Mouse (Mus musculus) E14TG2a.4 (cell line): Measurements from ENCODE around the gene Eva1a.
A peak's percentile ranks its signal among the peaks of the same experiment; 100 is the strongest.

Experiments
- H3K27me3 ChIP-seq: 2 replicates; pipeline ENCODE4 v1.6.1; 2014; ENCODE audit warnings: low read length, control low read depth; ENCODE audit not compliant: insufficient read depth
- H3K36me3 ChIP-seq: 2 replicates; pipeline ENCODE4 v1.6.1; 2014; ENCODE audit warnings: low read length, control low read depth; ENCODE audit not compliant: insufficient read depth
- H3K4me1 ChIP-seq: replicated peaks from 2 replicates; pipeline ENCODE4 v1.6.1; 2014; ENCODE audit warnings: low read depth, low read length, control low read depth
- H3K4me3 ChIP-seq: replicated peaks from 2 replicates; pipeline ENCODE4 v1.5.1; 2014; ENCODE audit warnings: mild to moderate bottlenecking, low read length
- H3K9me3 ChIP-seq: 2 replicates; pipeline ENCODE4 v1.6.1; 2014; ENCODE audit warnings: low read length, control low read depth
- CTCF ChIP-seq: conservative IDR thresholded peaks from 2 replicates; pipeline ENCODE4 v1.5.1; 2014; ENCODE audit warnings: low read length
- NANOG ChIP-seq: IDR thresholded peaks from 2 replicates; pipeline ENCODE4 v1.6.1; 2014; ENCODE audit warnings: borderline replicate concordance, low read length, mixed read lengths
- POU5F1 ChIP-seq: IDR thresholded peaks from 2 replicates; pipeline ENCODE4 v1.6.1; 2014; ENCODE audit warnings: low read length, borderline replicate concordance

Eva1a gene

DNA sequence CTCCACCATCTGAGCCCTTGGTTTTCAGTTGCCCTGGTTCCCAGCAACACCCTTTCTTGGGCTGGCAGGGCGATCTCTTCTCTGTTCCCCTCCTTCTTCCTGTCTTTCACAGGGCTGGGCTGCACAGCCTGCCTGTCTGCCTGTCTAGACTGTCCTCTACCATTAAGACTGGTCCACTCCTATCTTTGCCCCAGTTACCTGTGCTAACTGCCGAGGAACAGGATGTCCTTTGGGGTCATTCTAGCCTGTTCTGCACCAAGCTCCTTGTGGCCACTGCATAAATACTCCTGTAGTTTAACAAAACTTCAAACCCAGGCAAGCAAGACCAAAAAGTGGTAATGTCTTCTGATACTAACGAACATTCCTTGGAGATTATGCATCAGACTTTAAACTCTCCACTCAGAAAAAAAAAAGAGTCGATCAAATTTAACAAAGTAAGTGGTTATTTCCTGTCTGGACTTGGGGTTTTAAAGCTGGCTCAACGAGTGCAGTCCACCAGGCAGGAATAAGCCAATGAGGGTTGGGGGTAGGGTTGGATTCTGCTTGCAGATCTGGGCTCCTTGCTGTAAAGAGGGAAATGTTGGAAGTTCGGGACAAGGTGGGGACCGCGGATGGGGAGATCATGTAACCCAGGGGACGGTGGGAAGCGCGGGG is at the start of gene Eva1a:
Gene Eva1a (plus strand): TSS at position 210 of the 654 bp plus-strand sequence.
- Histone ChIP-seq H3K4me1 (peaks cover 49% of the 10 kb centered on the region), H3K4me3 (peak within 1 kb of the TSS; percentile 82), H3K36me3 (no peaks in the 10 kb centered on the region), H3K9me3 (no peaks in the 10 kb centered on the region), H3K27me3 (peaks cover 60% of the 10 kb centered on the region)
- TF ChIP-seq CTCF (no peak), NANOG (no peak), POU5F1 (no peak)

DNA sequence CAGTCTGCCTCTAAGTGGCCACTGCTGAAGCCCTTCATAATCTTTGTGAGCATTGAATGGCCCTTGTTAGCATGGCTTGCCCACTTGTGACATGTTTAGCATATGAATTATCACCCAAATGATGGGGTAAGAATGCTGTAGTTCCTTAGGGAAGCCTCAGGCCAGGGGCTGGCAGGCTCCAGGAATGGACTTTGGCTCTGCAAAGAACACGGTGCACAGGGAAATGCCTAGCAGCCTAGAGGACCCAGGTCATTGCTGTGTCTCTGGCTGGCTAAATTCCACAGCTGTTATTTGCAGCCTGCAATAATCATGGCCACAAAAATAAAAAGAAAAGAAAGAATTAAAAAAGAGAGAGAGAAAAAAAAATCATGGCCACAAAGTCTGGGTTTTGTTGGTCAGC is 28.5 kb upstream of the Eva1a start:
- Histone ChIP-seq H3K4me3 (no peak overlapping the region), H3K27me3 (no peaks in the 10 kb centered on the region), H3K9me3 (no peaks in the 10 kb centered on the region), H3K36me3 (no peaks in the 10 kb centered on the region), H3K4me1 (no peaks in the 10 kb centered on the region)
- TF ChIP-seq POU5F1 = no peak
- no peak for TF ChIP-seq CTCF
- no peak for TF ChIP-seq NANOG

DNA sequence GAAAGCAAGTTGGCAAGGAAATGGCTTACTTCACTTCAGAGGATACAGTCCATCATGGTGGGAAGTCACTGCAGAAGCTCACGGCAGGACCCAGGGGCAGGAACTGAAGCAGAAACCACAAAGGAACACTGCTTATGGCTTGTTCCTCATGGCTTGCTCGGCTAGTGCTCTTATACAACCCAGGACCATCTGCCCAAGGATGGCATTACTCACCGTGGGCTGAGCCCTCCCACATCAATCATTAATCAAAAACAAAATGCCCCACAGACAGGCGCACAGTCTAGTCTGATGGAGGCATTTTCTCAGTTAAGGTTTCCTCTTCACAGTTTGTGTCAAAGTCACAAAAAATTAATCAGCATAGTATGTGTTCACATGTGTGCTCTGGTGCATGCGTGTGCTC is 19.8 kb upstream of the Eva1a start:
- Histone ChIP-seq H3K4me3 (no peak overlapping the region), H3K27me3 (no peaks in the 10 kb centered on the region), H3K36me3 (no peaks in the 10 kb centered on the region), H3K9me3 (no peaks in the 10 kb centered on the region), H3K4me1 (no peaks in the 10 kb centered on the region)
- no peak for TF ChIP-seq POU5F1
- no peak for TF ChIP-seq CTCF
- no peak for TF ChIP-seq NANOG

DNA sequence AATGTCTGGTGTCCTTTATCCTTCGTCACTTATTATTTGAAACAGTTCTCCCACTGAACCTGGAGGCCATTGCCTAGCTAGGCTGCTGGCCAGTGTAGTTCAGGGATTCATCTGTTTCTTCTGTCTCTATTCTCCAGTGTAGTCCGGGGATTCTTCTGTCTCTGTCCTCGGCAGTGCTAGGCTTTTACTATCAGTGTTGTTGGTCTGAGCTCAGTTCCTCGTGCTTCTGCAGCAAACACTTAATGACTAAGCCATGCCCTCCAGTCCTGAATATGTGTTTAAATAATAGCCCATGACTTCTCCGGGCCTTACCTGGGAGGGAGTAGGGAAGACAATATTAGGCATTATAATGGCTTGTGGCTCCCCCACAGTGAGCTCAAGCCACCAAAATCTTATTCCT is 19.3 kb upstream of the Eva1a start:
- Histone ChIP-seq H3K36me3 (no peaks in the 10 kb centered on the region), H3K27me3 (no peaks in the 10 kb centered on the region), H3K4me1 (no peaks in the 10 kb centered on the region), H3K4me3 (no peak overlapping the region), H3K9me3 (no peaks in the 10 kb centered on the region)
- TF ChIP-seq CTCF = no peak
- TF ChIP-seq POU5F1 = no peak
- TF ChIP-seq NANOG = no peak

DNA sequence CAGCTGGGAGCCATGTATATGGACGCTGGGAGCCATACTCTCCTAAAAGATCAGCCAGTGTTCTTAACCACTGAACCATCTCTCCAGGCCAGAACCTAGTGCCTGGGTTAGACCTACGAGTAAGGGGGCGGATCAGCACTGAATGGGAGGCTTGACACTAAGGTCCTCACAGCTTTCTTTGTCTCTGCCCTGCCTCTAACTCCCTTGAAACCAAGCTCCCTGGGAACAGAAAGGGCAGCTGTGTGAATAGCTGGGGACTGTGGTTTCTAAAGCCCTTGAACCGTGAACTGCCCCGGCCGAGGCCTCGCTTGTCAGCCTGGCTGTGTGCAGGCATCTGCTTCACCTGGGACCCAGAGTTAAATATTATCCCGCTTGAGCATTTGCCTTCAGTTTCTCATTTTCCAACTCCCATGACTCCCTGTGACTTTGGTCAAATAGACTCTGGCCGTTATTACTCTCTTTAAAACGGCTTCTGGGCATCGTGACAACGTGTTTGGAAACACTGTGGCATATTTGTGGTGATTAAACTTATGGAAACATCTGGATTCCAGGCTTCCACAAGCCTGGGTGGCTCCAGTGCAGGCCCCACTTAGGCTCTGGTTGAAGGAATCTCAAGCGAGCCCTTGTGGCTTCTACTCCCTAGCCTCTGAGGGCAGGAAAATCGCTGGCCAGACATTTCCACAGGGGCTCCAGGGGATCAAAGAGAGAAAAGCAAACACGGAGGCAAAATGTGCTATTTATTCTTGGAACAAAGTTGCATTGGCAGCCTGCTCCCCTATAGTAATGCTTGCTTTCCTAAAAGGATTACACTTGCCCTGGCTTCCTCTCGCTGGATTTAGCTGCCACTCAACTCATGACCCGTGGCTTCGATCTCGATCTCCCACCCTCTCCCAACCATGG is 11.0 kb upstream of the Eva1a start:
- peaks cover 2% of the 10 kb centered on the region; the same call in 1 of the 2 replicates for H3K27me3 ChIP-seq
- no peaks in the 10 kb centered on the region for H3K36me3 ChIP-seq
- TF ChIP-seq NANOG (no peak), POU5F1 (no peak), CTCF (no peak)
- H3K9me3 ChIP-seq = no peaks in the 10 kb centered on the region
- H3K4me3 ChIP-seq = no peak overlapping the region
- H3K4me1 ChIP-seq = no peaks in the 10 kb centered on the region

DNA sequence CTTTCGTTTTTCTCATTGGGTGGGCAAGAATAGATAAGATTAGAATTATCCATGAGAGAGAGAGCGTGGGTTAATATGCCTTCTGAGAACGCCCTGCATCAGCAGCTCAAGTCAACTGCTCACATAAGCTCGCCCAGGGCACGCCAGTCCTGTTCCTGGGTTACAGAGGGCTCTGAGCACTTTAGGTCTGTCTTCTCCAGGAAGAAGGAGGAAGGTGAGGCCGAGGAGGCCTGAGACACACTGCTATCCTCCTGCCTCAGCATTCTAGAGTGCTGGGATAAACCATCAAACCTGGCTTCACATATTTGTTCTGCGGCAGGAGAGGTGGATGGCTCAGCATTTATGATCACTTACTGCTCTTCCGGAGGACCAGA is 10.3 kb upstream of the Eva1a start:
- Histone ChIP-seq H3K27me3 (peaks cover 2% of the 10 kb centered on the region; the same call in 1 of the 2 replicates), H3K4me3 (no peak overlapping the region), H3K4me1 (no peaks in the 10 kb centered on the region), H3K36me3 (no peaks in the 10 kb centered on the region), H3K9me3 (no peaks in the 10 kb centered on the region)
- no peak for TF ChIP-seq CTCF
- no peak for TF ChIP-seq POU5F1
- no peak for TF ChIP-seq NANOG

DNA sequence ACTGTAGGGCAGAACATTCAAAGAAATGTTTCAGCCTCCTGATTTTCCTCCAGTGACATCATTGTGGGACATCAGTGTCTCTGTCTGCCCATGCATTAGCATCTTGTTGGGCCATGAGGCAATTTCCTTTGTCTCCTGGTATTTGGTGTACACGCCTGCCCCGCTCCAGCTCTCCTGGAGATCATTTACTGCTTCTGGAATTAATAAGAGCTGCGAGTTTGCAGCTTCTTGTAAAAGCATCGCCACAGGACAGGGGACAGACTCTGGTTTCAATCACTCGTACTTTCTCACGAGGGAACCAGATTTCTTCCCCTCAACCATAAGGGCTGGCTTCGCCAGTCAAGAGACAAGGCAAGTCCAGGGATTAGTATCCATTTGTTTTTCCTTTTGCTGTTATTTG is 3.6 kb upstream of the Eva1a start:
- Histone ChIP-seq H3K4me3 (no peak overlapping the region), H3K9me3 (no peaks in the 10 kb centered on the region), H3K4me1 (peaks cover 16% of the 10 kb centered on the region), H3K27me3 (peaks cover 38% of the 10 kb centered on the region), H3K36me3 (no peaks in the 10 kb centered on the region)
- TF ChIP-seq POU5F1 = no peak
- TF ChIP-seq NANOG = no peak
- TF ChIP-seq CTCF = no peak

DNA sequence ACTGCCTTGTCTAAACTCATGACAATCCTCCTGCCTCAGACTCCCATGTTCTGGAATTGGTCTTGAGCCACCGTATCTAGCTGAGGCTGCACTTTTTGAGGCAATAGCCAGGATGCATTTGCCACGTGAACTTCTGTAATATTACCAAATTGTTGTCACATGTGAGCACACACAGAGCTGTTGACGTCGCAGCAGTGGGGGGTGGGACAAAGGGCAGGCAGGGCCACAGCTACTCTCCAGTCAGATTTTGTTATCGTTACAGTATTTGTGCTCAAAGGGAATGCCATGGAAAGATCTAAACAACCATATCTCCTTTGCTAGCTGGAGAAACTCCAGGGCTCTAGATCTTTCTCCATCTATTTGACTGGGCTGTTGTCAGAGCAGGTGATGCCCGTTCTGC is 1.6 kb upstream of the Eva1a start:
- H3K36me3 ChIP-seq = no peaks in the 10 kb centered on the region
- no peak for TF ChIP-seq POU5F1
- no peak for TF ChIP-seq NANOG
- TF ChIP-seq CTCF = no peak
- peaks cover 33% of the 10 kb centered on the region for H3K4me1 ChIP-seq
- H3K27me3 ChIP-seq = peaks cover 50% of the 10 kb centered on the region
- H3K4me3 ChIP-seq = no peak overlapping the region
- H3K9me3 ChIP-seq = no peaks in the 10 kb centered on the region

DNA sequence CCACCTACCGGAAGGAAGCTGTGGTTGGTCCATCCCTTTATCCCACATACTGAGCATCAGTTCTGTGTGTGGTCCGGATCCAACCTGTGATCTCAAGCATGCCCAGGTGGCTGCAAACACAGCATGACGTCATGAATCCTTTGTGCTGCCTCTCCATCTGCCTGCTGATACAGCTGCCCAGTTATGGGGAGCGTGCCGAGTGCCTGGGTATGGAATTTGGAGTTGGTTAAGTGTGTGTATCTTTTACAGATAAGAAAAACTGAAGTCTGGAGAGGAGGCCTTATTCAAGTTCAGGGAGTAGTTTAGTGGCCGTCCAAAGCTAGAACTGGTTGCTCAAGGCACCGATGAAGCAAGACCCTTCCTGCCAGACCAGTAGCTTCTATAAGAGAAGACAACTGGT is 875 bp upstream of the Eva1a start:
- no peaks in the 10 kb centered on the region for H3K36me3 ChIP-seq
- H3K9me3 ChIP-seq = no peaks in the 10 kb centered on the region
- H3K4me3 ChIP-seq = no peak overlapping the region
- H3K4me1 ChIP-seq = peaks cover 40% of the 10 kb centered on the region
- TF ChIP-seq NANOG (no peak), CTCF (no peak), POU5F1 (no peak)
- H3K27me3 ChIP-seq = peaks cover 55% of the 10 kb centered on the region
